Mouse (Mus musculus) liver, postnatal 0 days (tissue): ENCODE results near the gene Adam1b.

Source experiments
- CTCF ChIP-seq: sonication (generic); IDR thresholded peaks from 2 replicates; pipeline ENCODE4 v1.5.1; 2016; ENCODE audit warnings: antibody characterized with exemption, low read depth
- EP300 ChIP-seq: IDR thresholded peaks from 2 replicates; pipeline ENCODE4 v1.6.1; 2016; ENCODE audit warnings: antibody characterized with exemption, low read depth, mild to moderate bottlenecking

GRCm38 (mm10) chr5:121452026-121452869 lies 51.0 kb downstream of the Adam1b start, which contains the start of gene Erp29:
- TF ChIP-seq CTCF (peak; percentile 41), EP300 (no peak)
